Mouse (Mus musculus): ENCODE measurements around the gene Crnkl1.
"Not testable (repeated sequence)": the region's sequence is repeated elsewhere in the genome, so short reads cannot be mapped to it uniquely, and the experiment has no call there.

Gene Crnkl1

DNA sequence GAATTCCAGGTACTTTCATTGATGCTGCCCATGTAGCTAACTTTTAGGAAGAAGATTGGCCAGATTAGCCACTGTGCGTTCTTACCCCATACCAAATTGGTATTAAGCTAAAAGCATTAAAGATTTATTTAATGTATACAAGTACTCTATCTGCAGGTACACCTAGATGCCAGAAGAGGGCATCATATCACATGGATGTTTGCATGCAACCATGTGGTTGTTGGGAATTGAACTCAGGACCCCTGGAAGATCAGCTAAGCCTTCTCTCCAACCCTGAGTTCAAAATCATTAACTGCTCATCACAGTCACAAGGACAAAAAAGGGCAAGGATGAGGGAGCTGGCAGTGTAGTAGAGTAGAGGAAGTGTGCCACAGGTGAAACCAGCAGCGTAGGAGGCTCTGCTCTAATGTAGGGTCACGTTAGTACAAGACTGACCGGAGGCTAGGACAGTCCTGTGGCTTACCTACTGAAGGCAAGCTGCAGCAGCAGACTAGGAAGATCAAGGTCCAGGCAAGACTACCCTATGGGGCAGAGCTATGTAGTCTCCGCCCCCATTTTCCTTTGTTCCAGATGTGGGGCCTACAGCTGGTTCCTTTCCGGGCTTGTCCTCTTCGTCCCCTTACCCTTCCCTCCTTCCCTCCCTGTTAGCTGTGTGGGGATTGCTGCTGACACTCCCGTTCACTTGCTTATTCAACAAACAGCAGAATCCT lies 13.7 kb downstream of the Crnkl1 start:
- DNase-seq (ENCODE audit: low read depth in 2 of 2, low spot score in 2 of 2), result no peak

DNA sequence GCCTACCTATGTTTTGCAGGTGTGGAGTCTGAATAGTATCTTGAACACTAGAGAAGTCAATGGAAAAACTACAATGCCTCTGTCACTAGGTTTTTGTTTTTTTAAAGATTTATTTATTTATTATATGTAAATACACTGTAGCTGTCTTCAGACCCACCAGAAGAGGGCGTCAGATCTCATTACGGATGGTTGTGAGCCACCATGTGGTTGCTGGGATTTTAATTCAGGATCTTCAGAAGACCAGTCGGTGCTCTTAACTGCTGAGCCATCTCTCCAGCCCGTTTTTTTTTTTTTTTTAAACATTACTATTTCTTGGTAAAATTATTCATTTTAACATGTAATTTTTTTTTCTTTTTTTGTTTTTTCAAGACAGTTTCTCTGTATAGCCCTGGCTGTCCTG lies 28.9 kb downstream of the Crnkl1 start:
- DNase-seq (ENCODE audit: low read depth in 2 of 2, low spot score in 2 of 2), result not testable (repeated sequence)

DNA sequence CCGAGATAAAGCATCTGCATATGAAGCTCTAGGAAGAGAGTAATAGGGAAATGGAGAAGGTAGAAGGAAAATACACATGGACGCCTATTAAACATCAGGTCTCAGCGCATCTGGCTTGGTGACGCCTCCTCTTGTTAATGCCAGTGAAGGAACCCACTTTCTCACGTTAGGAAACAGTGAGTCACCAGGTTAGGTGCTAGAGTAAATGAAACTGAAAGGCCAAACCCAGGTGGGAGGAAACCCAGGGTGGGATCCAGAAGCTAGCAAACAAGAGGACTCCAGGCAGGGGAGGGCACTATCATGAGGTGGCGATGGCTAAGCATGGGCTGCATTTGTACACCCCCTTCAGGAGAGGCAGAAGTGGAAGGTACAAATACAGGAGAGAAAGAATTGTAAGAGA lies 29.7 kb downstream of the Crnkl1 start:
- DNase-seq (ENCODE audit: low read depth in 2 of 2, low spot score in 2 of 2), result no peak

DNA sequence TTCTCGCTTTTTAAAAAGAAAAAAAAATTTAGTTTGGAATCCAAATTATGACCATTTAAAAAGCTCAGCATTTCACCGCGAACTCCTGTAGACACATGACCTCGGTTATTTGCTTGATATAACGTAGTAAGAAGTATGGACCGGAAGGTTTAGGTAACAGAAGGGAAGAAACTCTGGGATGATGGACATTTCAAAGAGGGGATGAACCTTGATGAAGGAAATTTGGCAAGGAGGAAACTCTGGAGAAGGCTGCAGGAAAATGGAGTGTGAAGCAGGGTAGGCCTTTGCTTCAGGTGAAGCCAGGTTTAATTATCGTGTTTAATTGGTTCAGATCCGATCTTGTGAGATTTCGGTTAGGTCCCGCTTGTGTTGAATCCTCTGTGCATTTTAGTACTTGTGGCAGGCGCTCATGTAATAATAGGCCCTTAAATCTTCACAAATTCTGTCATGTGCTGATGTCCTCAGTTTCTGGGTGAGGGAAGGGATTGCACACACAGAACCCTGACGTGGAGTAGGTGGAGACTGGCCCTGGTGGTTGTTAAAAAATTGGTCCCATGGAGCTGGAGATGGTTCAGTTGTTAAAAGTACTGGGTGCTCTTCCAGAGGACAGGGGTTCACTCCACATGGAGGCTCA lies 30.7 kb downstream of the Crnkl1 start:
- no peak for DNase-seq (ENCODE audit: low read depth in 2 of 2, low spot score in 2 of 2)

DNA sequence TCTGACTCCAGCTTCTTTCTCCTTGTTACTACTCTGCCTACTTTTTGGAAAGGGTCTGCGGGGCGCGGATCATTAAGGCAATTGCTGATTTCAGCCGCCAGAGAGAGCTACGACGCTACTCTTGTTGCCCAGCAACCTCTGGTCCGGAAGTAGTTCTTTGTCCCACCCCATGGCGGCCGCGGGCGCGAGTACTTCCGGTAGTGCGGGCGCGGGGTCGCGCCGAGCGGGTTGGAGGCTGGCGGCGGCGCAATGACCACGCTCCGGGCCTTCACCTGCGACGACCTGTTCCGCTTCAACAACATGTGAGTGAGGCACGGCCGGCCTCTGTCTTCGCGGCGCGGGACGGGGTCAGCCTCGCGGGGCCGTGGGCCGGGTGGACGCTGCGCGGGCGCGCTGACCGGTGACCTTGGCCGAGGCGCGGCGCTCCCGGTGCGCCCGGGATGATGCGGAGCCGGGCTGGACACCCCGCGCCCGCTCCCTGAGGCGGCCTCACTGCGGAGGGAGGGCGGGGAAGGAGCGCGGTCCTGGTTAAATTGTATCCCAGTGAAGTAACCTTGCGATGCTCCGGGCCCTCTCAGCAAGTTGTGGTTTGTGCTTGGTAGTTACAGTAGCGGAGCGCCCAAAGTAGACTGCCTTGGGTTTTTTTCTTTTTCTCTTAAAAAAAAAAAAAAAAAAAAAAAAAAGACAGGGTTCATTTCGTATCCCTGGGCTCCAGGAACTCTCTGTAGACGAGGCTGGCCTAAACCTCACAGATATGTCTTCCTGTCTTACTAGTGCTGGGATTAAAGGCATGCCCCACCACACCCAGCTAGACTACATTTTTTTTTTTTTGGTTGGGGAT lies 31.5 kb downstream of the Crnkl1 start:
- DNase-seq (ENCODE audit: low read depth in 2 of 2, low spot score in 2 of 2), result peak; percentile 72 to 80

DNA sequence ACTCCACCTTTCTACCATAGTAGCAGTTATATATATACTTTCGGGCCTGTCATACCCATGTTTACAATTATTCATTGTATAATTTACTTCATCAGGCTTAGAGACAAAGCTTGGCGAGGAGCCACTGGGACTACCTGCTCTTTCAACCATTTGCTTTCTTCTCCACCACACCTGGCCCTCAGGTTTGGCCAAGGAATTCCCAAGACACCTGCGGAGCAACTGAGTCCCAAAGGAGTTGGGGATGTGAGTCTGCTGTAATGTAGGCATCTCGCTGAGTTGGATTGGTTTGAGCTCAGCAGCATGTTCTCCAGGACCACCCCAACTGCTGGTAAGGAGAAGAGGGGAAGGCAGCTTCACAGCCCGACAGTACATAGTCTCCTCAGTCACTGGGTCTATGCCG lies 33.0 kb downstream of the Crnkl1 start, which contains the start of gene Naa20:
Naa20 (plus strand) TSS at position 239 of the 400 bp plus-strand sequence.
- DNase-seq (ENCODE audit: low read depth in 2 of 2, low spot score in 2 of 2), result no peak

DNA sequence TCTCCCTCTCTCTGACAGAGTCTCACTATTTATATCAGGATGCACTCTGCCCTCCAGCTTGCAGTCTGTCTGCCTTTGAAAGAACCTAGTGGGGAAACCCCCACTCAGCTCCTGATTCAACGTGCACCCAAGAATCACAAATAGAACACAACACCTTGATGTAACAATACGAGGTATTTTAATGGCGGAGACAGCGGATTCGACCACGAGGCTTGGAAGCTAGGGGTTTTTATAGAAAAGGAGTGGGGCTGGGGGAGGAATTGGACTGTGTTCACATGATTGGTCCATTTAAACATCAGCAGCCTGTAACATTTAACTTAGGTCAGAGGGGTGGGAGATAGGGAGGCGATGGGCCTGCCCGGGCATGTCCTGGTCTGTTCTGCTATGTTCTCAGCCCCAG lies 34.5 kb downstream of the Crnkl1 start:
- not testable (repeated sequence) for DNase-seq (ENCODE audit: low read depth in 2 of 2, low spot score in 2 of 2)

DNA sequence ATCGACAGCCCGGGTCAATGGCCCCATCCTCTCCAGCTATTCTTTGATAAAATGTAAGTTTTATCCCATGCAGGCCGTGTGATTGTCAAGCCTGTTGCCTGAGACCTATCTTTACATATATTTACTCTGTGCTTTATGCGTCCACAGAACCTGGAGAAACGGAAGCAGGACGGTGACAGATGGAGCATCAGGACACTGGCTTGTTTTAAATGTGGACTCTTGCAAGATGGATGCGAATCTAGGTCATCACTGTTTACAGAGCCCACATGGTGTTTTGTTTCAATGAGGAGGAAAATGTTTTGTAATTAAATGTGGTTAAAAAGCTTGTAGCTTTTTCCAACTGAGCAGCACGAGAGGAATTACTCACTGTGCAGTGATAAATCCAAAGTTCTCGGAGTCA lies 36.7 kb downstream of the Crnkl1 start:
- DNase-seq (ENCODE audit: low read depth in 2 of 2, low spot score in 2 of 2), result no peak

DNA sequence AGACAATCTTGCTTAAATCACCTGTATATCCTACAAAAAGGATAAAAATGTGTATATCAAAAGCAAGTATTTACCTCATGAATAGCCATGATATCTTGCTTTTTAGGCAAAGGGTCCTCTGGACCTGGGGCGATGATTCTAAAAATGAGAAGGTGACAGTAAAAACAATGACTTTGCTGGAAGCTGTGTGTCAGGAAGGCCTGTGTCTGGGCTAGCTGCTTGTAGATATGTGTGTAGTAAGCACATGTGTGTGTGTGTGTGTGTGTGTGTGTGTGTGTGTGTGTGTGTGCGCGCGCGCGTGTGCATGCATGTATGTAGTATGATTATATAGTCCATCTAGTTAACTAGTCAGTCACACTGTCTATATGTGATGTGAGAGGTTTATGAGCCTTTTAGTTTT lies 41.1 kb downstream of the Crnkl1 start:
- DNase-seq (ENCODE audit: low read depth in 2 of 2, low spot score in 2 of 2), result no peak

DNA sequence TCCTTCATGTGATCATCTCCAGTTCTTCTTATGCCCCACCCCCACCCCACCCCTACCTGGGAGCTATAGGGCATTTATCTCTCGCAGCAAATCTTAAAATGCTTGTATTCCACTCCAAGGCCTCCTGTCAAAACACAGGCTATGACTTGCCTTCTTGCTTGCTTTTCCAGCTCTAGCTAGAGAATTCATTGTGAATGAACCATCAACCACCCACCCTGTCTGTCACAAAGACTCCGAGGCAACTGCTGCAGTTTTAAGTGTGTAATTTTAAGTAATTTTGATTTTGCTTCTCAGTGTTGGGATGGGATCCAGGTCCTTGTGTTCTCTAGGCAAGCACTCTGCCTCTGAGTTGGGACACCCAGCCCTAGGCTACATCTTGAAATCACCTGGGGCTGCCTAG lies 44.2 kb downstream of the Crnkl1 start:
- no peak for DNase-seq (ENCODE audit: low read depth in 2 of 2, low spot score in 2 of 2)

DNA sequence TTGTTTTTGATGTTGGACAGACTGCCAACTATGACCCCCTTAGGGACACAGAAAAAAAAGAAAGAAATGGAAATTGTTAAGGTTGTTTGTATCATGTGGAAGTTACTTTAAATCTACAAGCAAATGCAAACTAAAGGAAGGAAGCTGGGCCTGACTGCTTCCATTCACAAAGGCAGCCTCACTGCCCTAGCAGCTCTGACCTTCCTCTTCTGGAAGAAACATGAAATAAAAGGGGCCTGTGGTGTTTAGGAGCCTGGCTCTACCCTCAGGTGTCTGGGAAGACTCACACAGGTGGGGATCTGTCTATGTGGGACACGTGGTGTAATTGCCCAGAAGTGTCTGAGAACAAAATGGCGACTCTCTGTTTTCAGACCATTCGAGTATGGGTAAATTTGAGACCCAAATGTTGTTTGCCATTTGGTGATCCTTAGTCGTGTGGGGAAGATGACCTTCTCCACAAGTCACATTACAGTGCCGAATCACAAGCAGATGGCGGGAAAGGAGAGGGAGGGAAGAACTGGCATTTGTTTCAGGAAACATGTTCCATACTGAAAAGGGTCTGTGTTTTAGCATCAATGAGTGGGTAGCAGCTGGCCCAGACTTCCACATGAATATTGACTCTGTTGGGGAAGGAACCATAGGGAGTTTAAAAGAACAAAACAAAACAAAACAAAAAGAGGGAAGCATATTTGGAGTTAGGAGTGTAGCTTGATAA lies 45.9 kb downstream of the Crnkl1 start:
- DNase-seq (ENCODE audit: low read depth in 2 of 2, low spot score in 2 of 2), result no peak

DNA sequence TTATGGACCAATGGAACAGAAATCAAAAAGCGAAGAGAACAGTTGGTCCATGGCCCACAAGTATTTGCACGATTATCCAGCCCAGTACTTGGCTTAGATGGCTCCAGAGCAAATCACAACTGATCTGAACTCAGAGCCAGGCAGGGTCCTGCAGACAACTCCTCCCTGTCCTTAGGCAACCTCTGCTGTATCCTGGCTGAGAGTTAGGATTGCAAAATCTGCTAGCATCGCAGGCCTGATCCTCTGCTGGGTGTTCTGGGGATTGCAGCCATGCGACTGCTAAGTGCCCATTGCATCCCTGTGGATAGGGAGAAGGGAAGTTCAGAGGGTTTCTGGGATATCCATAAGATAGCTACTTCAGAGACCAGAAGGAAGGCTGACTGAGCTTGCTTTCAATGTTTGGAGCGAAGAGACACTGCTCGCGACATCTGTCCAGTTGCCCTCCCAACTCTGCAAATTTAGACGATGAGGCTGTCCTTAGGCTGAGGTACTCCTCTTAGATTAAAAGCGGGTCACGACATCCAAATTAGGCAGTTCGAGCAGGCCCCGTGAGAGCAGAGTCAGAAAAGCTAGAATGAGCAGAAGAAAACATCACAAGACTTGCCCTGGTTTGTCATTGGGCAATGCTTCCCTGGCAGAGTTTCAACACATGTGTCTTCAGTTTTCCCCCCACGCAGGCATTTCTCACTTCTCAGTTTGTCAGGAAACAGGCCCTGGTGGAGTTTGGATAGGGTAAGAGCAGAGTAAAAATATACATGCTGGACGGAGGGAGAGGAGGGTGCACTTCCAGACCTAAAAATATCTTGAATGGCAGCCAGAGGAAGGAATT lies 46.7 kb downstream of the Crnkl1 start:
- DNase-seq (ENCODE audit: low read depth in 2 of 2, low spot score in 2 of 2), result no peak

DNA sequence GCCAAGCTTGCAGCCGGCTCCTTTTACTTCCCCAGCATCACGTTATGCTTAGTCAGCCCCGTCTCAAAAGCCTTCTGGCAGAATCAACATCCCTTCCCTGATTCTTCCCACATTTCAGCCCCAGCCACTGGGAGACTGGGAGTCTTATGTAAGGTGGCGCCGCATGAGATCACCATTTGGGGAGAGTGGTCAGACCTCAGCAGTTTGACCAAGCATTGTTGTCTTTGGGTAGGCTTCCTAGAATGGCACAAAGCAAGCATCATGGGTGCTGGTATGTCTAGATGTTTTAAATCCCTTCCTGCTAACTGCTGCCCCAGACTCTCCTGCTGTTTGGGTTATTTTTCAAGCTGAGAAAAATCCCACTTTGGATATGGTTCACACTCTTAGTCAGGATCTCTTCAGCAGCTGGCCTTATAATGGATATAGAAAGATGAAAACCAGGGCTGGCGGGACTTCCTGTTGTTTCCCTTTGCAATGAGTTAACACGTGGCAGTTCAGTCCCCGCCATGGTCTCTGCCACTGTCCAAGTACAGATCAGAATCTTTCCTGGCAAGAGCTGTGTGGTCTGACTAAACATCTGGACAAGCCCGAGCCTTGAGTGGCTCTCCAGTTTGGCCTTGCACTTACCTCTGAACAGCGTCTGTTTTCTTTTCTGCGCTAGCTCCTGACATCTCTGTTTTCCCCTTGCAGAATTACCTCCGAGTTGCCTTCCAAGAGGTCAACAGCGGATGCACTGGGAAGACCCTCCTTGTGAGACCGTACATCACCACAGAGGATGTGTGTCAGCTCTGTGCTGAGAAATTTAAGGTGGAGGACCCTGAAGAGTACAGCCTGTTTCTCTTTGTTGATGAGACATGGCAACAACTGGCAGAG lies 49.7 kb downstream of the Crnkl1 start:
- no peak for DNase-seq (ENCODE audit: low read depth in 2 of 2, low spot score in 2 of 2)

DNA sequence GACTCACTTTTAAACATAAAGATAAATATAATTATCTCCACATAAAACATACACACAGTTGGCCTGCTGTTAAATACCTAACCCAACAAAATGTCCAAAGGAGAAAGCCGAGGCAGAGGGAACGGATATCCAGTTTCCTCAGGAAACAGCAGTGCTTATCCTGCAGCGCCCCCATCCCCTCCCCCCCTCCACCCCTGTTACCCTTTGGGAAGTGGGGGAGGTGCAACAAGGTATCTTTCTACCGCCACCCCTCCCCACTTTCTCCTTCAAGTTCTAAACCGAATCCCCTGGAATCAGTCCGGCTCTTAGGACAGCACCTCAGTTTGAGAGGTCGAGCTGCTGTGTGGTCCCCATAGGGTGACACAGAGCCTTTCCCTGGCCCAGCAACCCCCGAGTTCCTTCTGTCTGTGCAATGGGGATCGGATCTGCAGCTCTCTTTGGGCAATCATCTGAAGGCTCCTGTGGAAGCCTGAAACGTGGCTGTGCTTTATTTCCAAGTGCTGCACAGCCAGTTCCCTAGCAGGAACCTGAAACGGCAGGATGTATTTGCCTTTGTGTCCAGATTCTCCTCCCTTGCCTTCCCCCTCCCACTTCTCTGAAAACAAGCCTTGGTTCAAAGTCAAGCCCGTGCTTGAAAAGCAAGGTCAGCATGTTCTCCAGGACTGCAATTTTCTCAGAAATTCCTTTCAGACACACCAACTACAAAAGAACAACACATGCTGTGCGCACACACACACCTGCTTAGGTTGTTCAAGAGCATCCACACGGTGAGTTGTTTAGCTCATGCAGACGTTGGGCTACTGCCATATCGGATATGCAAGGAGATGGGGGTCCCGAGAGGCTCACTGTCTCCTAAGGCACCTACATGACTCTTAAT lies 50.5 kb downstream of the Crnkl1 start:
- no peak for DNase-seq (ENCODE audit: low read depth in 2 of 2, low spot score in 2 of 2)

DNA sequence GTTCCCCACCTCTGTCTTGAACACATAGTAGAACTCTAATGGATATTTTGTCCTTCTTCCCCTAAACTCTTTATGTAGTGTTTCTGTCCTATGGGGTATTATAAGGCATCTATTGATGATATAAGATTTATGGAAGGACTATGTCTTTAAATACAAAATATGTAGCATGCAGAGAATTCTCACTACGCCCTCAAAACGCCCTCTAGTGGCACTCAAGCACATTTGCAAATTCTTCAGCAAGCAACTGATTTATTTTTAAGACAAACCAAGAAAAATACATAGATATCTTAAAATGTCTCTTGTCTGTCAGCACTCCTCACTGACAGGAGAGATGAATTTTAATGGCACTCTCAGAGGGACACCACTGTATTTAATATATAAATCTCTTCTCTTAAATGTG lies 52.4 kb downstream of the Crnkl1 start:
- no peak for DNase-seq (ENCODE audit: low read depth in 2 of 2, low spot score in 2 of 2)

DNA sequence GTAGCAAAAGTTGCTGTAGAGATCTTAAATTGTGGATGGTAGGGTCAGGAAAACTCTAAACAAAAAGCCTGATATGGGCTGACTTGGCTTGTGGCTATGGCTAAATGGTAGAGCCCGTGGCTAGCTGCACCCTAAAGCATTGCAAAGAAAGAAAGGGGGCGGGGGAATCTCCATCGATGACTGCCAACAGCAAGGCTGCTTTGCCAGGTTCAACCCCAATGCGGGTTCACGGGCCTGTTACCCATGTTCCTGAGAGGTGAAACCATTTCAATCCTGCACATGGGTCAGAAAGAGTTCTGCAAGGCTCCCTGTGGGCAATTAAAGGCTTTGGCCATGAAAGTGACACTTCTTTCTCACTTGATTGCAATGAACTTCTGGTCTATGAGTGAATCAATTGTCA lies 52.9 kb downstream of the Crnkl1 start:
- DNase-seq (ENCODE audit: low read depth in 2 of 2, low spot score in 2 of 2), result no peak

DNA sequence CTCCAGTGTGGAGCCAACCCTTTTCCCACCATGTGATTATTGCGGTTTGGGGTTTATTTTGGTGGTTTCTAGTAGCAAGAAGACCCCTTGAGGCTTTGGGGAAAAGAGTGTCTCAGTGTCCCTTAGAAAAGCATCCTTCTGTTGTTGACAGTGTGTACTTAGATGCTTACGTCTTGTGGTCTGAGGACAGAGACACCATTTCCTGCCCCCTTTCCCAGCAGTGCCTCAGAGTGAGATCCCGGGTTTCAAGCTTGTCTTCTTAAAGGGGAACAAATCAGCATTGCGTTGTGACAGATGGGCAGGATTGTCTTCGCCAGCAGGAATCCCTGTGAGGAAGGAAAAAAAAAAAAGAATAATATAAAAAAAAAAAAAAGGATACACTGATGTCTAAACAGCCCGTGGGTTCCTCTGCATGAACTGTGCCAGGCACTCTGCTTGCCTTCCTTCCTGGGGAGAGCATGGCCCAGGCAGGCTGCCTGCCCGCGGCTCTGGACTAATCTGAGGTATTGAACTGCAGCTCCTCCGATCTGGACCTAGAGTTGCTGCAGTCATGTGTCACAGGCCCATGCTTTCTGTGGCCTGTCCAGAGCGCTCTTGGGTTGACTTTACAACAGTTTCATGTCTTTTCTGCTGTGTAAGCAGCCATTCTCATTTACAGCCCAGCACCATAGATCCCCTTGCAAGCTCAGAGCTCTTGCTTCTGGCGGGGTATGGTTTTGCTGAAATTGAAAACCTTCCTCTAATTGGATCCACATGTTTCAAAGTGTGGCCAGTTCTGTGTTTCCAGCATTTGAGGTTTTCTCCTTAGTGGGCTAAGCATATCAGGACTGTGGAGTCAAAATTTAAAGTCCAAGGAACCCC lies 53.7 kb downstream of the Crnkl1 start:
- DNase-seq (ENCODE audit: low read depth in 2 of 2, low spot score in 2 of 2), result no peak

DNA sequence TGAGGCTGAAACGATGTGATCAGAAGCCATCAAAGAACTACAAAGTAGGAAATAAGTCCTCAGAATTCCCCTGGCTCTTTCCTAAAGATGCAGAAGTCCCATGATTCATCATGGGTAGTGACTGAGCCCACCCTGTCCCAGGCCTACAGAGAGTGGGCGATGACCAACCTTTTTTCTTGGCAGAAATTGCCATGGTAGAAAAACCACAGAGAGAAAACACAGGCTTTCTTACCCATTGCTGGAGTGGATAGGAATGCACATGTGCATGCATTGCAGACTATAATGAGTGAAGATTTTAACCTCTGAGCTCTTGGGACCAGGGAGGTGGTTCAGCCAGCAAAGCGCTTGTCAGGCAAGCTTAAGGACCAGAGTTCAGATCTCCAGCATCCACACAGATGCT lies 57.6 kb downstream of the Crnkl1 start:
- DNase-seq (ENCODE audit: low read depth in 2 of 2, low spot score in 2 of 2), result no peak
